Mouse (Mus musculus) CH12.LX (cell line): ENCODE data around the gene Jtb.
"Not testable (repeated sequence)": the region's sequence is repeated elsewhere in the genome, so short reads cannot be mapped to it uniquely, and the experiment has no call there.

Experiments
- BHLHE40 ChIP-seq: IDR thresholded peaks from 2 replicates; pipeline ENCODE4 v1.6.1; 2011; ENCODE audit warnings: mild to moderate bottlenecking, low read depth, low read length, improper control_type of control experiment
- CHD1 ChIP-seq: IDR thresholded peaks from 2 replicates; pipeline ENCODE4 v1.6.1; 2012; ENCODE audit warnings: low read depth, low read length, improper control_type of control experiment, inconsistent platforms
- CTCF ChIP-seq, 2 experiments: IDR thresholded peaks in 1 of 2; conservative IDR thresholded peaks in 1 of 2; 2 replicates each; pipeline ENCODE4 v1.5.1; 2011 to 2012; ENCODE audit warnings: low read depth in 2 of 2, low read length in 2 of 2, improper control_type of control experiment in 1 of 2, inconsistent platforms in 1 of 2, mild to moderate bottlenecking in 1 of 2, moderate library complexity in 1 of 2
- ELF1 ChIP-seq: IDR thresholded peaks from 2 replicates; pipeline ENCODE4 v1.6.1; 2014; ENCODE audit warnings: low read depth, mild to moderate bottlenecking, inconsistent platforms, low read length, improper control_type of control experiment
- EP300 ChIP-seq: IDR thresholded peaks from 2 replicates; pipeline ENCODE4 v1.6.1; 2011; ENCODE audit warnings: low read length, improper control_type of control experiment
- JUN ChIP-seq: IDR thresholded peaks from 2 replicates; pipeline ENCODE4 v1.6.1; 2011; ENCODE audit warnings: low read depth, mild to moderate bottlenecking, low read length, improper control_type of control experiment, moderate library complexity; ENCODE audit not compliant: insufficient read depth
- JUND ChIP-seq: conservative IDR thresholded peaks from 2 replicates; pipeline ENCODE4 v1.6.1; 2011; ENCODE audit warnings: low read depth, low read length, improper control_type of control experiment
- MAX ChIP-seq: IDR thresholded peaks from 2 replicates; pipeline ENCODE4 v1.6.1; 2011; ENCODE audit warnings: low read length, improper control_type of control experiment
- POLR2A ChIP-seq: IDR thresholded peaks from 2 replicates; pipeline ENCODE4 v1.6.1; 2011; ENCODE audit warnings: low read depth, mild to moderate bottlenecking, improper control_type of control experiment, low read length
- POLR2AphosphoS2 ChIP-seq: IDR thresholded peaks from 2 replicates; pipeline ENCODE4 v1.6.1; 2011; ENCODE audit warnings: low read depth, low read length, improper control_type of control experiment
- SIN3A ChIP-seq: IDR thresholded peaks from 2 replicates; pipeline ENCODE4 v1.6.1; 2012; ENCODE audit warnings: low read length, improper control_type of control experiment, inconsistent platforms
- ZC3H11A ChIP-seq: IDR thresholded peaks from 2 replicates; pipeline ENCODE4 v1.6.1; 2012; ENCODE audit warnings: low read depth, mild to moderate bottlenecking, inconsistent platforms, low read length, improper control_type of control experiment
- ZMIZ1 ChIP-seq: IDR thresholded peaks from 2 replicates; pipeline ENCODE4 v1.6.1; 2012; ENCODE audit warnings: low read depth, mild to moderate bottlenecking, inconsistent platforms, low read length, improper control_type of control experiment
- ZNF384 ChIP-seq: IDR thresholded peaks from 2 replicates; pipeline ENCODE4 v1.6.1; 2012; ENCODE audit warnings: low read depth, low read length, improper control_type of control experiment, inconsistent platforms

DNA sequence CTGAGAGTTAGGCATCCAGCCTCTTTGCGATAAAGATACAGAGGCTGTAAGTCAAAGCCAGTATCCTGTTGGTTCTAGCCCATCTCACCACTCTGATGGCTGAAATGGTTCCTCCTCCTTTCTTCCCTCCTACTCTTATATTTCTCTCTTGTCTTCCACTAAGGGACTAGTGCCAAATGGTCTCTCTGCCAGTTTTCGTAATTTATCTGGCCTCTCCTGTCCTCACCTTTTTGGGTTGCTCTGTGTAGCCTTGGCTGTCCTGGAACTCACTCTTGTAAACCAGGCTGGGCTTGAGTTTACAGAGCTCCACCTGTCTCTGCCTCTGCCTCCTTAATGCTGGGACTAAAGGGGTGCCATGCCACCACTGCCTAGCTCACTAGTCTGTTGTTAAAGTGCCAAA, 21.3 kb downstream of the Jtb start:
- not testable (repeated sequence) for TF ChIP-seq POLR2A; ELF1; EP300; SIN3A; MAX; ZC3H11A; ZNF384; JUND; CTCF (conservative IDR thresholded peaks at IDR 0.05 in 1 of 2, IDR thresholded peaks at IDR 0.05 in 1 of 2; ENCODE audit: low read depth in 2 of 2, low read length in 2 of 2); JUN; CHD1; POLR2AphosphoS2; ZMIZ1; BHLHE40
